Mouse (Mus musculus): ENCODE data around the gene Ankrd33b.

GRCm38 (mm10) chr15:31292627-31293026 lies 74.9 kb downstream of the Ankrd33b start:
- TF ChIP-seq GATA1 (IDR thresholded peaks at IDR 0.05; ENCODE audit: borderline replicate concordance, low read length) (no peak), FLI1 (IDR thresholded peaks at IDR 0.05; ENCODE audit: low read length) (no peak)
